Mouse (Mus musculus) right cerebral cortex, adult 18-20 months (tissue): ENCODE results near the gene Grhl3.

Experiments used
- DNase-seq: peaks from one replicate; pipeline ENCODE4 v3.0.0; 2022; ENCODE audit warnings: mixed read lengths

Grhl3 gene

DNA sequence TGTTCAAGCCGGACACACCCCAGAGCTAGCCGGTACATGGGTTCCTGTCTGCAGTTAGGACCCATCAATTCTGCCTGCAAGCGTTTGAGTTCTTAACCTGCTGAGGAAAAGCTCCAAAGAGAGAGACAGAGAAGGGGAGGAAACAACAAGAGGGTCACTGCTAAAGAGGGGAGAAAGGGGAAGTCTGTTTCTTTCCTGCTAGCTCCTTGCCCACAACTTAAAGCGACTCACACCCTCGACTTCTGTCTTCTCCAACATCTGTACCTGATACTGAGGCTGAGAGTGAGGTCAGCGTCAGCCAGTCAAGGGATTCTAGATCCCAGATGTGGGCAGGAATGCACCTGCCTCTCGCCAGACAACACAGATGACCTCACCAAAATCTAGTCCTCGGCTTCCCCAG is 1.2 kb downstream of the Grhl3 start:
- DNase-seq, result no peak

GRCm38 (mm10) chr4:135571037-135571550 is 2.3 kb downstream of the Grhl3 start:
- DNase-seq, result no peak

GRCm38 (mm10) chr4:135570152-135571036 is 3.0 kb downstream of the Grhl3 start:
- DNase-seq, result peak; percentile 13

DNA sequence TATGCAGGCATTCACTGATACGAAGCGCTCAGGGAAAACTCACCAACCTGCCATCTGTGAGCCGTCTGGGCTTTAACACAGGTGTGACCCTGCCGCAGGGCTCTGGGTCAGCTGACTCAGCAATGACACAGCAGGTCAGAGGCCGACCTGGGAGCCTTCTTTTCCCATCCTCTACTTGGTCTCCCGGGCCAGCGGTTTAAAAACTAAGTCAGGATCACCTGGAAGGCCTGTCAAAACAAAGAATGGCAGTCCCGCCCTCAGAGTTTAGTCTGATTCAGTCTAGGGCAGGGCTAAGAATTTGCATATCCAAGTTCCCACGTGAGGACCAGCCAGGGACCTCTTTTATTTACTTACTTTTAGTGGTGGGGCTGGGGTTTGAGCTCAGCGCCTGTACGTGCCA is 4.2 kb downstream of the Grhl3 start:
- no peak for DNase-seq

DNA sequence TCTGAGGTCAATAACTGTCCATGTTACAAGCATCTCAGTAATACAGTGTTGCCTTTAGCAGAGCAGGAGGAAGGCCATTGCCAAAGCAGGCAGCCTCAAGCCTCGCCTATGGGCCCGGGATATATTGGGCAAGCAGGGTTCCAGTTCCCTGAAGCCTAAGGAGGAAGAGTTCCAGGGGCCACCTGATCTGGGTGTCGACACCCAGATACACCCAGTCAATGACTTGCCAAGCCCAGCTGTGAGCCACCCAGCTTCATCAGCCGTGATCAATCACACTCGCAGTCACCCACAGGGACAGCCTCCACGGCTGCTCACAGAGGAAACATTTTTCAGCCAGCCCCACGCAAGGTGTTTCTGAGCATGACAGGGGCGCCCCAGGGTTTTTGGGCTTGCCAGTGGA is 5.9 kb downstream of the Grhl3 start:
- DNase-seq, result no peak

DNA sequence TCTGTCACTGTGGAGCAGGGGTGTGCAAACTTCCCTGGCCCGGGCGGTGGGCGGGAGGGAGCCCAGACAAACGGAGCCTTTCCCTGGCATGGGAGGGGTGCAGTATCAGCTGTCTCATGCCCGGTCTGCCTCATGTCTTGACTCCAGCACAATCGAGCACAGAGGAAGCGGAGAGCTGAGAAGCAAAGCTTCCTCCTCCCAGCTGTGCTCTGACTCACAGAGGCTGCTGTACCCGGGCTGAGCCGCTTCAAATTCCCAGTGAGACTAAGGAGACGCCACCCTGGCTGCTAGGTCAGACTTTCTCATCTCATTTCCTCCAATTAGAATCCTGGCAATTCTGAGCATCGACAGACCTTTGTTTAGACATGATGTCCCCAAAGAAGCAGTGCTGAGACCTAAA is 6.4 kb downstream of the Grhl3 start:
- DNase-seq, result peak; percentile 29

GRCm38 (mm10) chr4:135565400-135565799 is 8.0 kb downstream of the Grhl3 start:
- DNase-seq, result no peak

DNA sequence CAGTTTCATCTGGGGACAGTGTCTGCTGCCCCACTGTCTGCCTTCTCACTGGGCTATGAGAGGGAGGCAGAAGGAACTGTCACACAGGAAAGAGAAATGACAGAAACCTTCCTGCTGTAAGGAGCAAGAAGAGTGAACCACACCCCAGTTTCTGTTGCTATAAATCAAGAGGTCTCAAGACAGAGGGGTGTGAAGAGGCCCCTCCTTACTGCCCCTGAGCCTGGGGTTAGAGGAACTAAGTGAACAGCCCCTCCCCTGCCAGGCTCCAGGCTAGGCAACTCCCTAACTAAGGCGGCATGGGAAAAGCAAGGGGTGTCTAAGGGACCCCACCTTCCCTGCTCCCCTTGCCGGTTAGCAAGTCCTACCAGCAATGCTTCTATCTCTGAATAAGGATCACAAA is 9.6 kb downstream of the Grhl3 start:
- no peak for DNase-seq

DNA sequence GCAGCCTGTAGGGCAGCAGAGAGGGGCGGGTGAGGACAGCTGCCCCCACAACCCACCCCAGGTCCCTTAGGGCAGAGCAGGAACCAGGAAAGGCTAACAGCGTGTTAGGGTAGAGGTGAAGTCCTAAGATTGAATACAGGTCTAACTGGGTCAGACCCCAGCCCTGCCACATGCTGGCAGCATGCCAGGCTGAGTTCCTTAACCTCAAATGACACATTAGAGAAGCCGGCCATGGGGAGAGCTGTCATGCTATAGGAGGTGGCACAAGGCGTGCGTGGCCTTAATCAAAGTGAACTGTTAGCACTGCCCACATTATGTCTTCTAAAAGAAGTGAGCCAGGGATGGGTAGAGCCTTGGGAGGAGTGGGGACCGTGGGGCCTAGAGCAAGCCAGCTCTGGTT is 24.1 kb downstream of the Grhl3 start:
- no peak for DNase-seq

DNA sequence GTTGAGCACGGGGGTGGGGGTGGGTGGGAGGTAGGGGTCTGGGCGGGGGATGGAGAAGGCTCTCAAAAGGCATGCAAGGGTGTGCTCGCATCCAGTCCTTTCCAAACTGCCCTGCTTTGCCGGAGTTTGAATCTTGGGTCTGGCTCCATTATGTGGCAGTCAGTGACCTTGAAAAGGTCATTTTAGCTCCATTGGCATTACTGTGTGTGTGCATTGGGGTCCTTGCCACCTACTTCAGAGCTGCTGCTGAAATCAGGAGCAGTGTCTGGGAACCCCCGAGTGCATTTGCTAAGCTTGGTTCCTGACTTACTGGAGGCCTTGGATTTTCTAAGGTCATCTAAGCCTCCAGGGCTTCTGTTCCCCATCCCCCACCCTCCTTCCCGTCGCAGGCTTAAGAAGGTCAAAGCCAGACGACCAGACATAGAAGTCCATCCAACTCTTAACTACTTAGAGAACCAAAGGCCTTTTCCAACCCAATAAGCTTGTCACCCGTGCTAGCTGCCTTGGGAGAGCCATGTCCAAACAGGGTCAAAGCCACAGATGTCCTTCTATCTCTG is 24.8 kb downstream of the Grhl3 start:
- DNase-seq, result no peak

DNA sequence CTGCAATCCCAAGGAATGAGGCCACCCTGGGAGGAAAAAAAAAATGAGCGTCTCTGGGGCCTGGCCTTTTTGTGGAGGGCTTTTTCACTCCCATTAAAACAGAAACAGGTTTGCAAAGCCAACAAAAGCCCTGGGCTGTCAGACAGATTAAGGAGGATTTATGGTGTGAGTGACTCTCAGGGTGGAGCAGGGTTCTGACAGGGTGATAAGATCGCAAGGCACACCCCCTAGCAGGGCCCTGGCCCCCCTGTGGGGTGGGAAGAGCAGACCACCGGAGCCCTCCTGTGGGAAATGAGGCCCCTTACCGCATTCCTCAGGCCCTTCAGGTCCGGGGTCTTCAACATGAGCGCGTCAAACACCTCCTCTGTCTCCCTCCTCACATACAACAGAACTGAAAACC is 25.3 kb downstream of the Grhl3 start:
- no peak for DNase-seq

- DNase-seq, result no peak
These were observed 25.9 kb downstream of the Grhl3 start for GRCm38 (mm10) chr4:135547551-135547950.

GRCm38 (mm10) chr4:135546793-135547192 is 26.6 kb downstream of the Grhl3 start:
- DNase-seq, result no peak

- DNase-seq, result no peak
These were observed 27.4 kb downstream of the Grhl3 start for GRCm38 (mm10) chr4:135546008-135546407.

DNA sequence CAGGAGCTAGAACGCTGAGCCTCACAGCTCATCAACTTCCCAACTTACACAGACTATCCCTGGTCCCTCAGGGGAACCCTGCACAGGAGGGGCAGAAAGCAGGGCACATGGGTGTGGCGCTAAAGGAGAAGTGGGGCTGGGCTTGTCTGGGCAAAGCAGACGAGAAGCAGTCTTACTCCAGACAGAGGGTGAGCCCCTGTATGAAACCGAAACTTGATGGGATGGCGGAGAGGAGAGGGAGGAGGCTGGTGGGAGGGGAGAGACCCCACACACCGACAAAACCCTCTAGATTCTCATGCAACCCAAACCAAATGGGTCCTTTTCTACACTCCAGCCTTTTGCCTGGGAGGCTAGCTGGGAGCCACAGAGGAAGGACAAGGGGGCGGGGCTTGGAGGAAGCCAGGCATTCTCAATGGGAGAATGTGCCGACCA is 28.3 kb downstream of the Grhl3 start:
- no peak for DNase-seq

DNA sequence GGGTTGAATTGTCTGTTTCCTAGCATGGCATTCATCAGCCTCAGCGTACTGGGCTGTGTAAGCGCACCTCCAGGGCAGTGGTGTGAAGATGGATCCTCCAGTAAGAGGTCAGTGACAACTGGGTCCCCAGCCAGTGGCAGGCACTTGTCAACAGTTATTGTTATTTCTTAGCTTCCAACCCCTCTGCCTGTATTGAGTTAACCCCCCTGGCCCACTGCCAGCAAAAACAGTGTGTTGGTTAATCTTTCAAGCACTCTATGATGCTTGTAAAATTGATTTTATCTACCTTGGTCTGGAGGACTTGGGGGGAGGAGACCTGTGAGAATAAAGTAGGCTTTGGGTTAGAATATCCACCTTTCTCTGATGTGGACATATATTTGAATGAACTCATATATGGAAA is 29.1 kb downstream of the Grhl3 start:
- no peak for DNase-seq

DNA sequence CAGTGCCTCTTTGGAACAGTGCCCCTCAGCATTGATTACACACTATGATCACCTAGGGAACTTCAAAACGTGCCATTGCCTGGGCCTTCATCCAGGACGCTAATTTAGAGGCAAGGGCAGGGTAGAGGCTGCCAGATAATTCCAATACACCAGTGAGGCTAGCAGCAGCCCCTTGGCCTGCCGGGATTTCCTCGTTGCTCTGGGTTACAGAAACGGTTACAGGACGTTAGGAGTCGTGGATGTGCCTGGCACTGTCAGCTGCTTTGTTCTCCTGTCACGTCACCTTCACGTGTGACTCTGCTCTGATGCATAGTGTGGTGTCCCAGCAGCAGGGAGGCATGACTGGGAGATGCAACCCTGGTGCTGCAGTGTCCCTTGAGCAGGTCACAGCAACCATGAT is 33.4 kb downstream of the Grhl3 start:
- DNase-seq, result no peak

GRCm38 (mm10) chr4:135539056-135539455 is 34.4 kb downstream of the Grhl3 start:
- DNase-seq, result no peak

DNA sequence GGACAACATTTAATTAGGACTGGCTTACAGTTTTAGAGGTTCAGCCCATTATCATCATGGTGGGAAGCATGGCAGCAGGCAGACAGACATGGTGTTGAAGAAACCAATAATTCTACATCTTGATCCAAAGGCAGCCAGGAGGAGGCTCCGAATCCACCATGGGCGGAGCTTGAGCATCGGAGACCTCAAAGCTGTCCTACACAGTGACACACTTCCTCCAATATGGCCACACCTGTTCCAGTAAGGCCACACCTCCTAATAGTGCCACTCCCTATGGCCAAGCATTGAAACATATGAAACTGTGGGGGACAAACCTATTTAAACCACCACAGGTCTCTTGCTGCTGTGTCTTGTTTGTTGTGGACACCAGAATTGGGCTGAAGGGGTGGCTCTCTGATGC is 38.4 kb downstream of the Grhl3 start:
- DNase-seq, result no peak

- DNase-seq, result no peak
These were observed 40.4 kb downstream of the Grhl3 start for GRCm38 (mm10) chr4:135533001-135533400.

DNA sequence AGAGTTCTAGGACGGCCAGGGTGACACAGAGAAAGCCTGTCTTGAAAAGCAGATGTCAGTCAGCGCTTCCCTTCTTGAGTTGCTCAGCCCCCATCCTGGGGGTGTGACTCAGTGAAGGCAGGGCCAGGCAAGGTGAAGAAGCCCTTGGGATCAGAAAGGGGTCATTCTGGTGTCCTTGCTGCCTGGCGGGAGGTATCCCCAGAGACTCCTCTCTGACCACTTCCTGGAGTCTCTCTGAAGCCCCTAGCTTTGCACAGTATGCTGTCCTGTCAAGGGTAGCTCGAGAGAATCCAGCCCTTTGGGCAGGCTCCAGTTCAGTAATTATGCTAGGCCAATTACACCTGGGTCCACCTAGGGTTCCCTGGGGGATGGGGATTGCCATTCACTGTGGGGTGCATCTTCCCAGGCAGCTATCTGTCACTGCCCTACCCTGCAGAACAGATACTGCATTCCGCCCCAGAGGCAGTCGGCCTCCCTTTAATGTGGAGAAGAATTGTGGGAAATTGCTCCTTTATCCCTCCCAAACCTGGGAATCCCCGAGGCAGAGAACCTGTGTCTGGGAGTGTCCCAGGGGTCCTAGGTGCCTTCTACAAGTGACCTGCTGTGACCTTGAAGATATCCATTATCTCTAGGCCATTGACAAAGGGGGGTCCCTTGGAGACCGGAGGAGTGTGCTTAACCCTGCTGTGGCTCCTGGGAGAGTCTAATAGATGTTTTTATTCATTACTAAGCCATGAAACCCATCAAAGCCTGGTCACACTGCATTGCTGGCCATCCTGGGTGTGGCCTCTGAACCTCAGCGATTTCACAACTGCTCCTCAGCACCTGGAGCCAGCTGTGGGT is 41.4 kb downstream of the Grhl3 start:
- DNase-seq, result no peak

- peak; percentile 62 for DNase-seq
These were observed 42.2 kb downstream of the Grhl3 start for GRCm38 (mm10) chr4:135531236-135531635.

DNA sequence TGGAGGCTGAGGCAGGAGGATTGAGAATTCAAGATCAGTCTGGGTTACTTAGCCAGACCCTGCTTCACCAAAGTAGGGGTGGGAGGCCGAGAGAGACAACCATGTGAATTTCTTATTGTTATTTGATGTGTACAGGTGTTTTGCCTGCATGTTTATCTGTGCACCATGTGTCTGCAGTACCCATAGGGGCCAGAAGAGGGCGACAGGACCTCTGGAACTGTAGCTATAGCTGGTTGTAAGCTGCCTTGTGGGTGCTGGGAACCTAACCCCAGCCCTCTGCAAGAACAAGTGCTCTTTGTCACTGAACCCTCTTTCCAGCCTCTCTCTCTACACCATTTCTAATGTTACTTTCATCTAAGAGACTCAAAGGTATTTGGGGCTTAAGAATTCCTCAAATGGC is 43.2 kb downstream of the Grhl3 start:
- no peak for DNase-seq
